Mouse (Mus musculus) kidney, embryonic 16.5 days (tissue): ENCODE results near the gene Cxcl17. TPM values are rescaled to one million over a fixed set of nuclear protein-coding genes. Genes with fewer than 3 reads are reported as not detected.

Source experiments
- ATAC-seq: fragments of 200-750 bp; cut with Nextera tagmentation; 2 replicates; pipeline ENCODE4 v1.8.0; 2017; ENCODE audit warnings: moderate TSS enrichment; ENCODE audit not compliant: low FRiP score, low TSS enrichment
- H3K27ac ChIP-seq: fragments of 300-500 bp; sonication (generic); 2 replicates; pipeline ENCODE4 v1.5.1; 2014; ENCODE audit warnings: low read length
- H3K27me3 ChIP-seq: fragments of 300-500 bp; sonication (generic); 2 replicates; pipeline ENCODE4 v1.6.1; 2014; ENCODE audit warnings: low read length, control low read depth, mixed read lengths; ENCODE audit not compliant: insufficient read depth
- H3K36me3 ChIP-seq: fragments of 300-500 bp; sonication (generic); 2 replicates; pipeline ENCODE4 v1.6.1; 2014; ENCODE audit warnings: low read length, control low read depth, mixed read lengths; ENCODE audit not compliant: insufficient read depth
- H3K4me1 ChIP-seq: fragments of 300-500 bp; sonication (generic); 2 replicates; pipeline ENCODE4 v1.6.1; 2014; ENCODE audit warnings: low read length, control low read depth, mixed read lengths; ENCODE audit not compliant: insufficient read depth
- H3K4me2 ChIP-seq: fragments of 300-500 bp; sonication (generic); replicated peaks from 2 replicates; pipeline ENCODE4 v1.6.1; 2014; ENCODE audit warnings: low read depth, low read length
- H3K4me3 ChIP-seq: fragments of 300-500 bp; sonication (generic); 2 replicates; pipeline ENCODE4 v1.5.1; 2014; ENCODE audit warnings: mild to moderate bottlenecking, low read length
- H3K9ac ChIP-seq: fragments of 300-500 bp; sonication (generic); replicated peaks from 2 replicates; pipeline ENCODE4 v1.6.1; 2014; ENCODE audit warnings: low read length
- H3K9me3 ChIP-seq: fragments of 300-500 bp; sonication (generic); 2 replicates; pipeline ENCODE4 v1.6.1; 2016; ENCODE audit warnings: low read length, control low read depth
- WGBS: fragments of 180-500 bp; shearing (Covaris S2); extraction: QIAGEN DNeasy Blood & Tissue Kit; methylation state at CpG from one replicate; pipeline ENCODE4 v1.1.7; 2014; 5-methylcytosine and 5-hydroxymethylcytosine counted together
- polyA plus RNA-seq: library from polyadenylated mRNA; unstranded; fragments of >200 nt; fragmentation: Nextera tagmentation; extraction: Ambion mirVana; gene quantifications from 2 replicates; pipeline ENCODE4 v1.2.1, GENCODE M21; 2015

Cxcl17 gene
- polyA plus RNA-seq, 1 experiment from 2014 or later, result 0.65 TPM

GRCm38 (mm10) chr7:25358721-25359206 is 53.9 kb downstream of the Cxcl17 start:
- Histone ChIP-seq H3K9me3 (no peaks in the 10 kb centered on the region), H3K4me3 (no peak overlapping the region), H3K4me1 (no peaks in the 10 kb centered on the region), H3K27me3 (no peaks in the 10 kb centered on the region), H3K9ac (no peak overlapping the region), H3K36me3 (peaks cover 45% of the 10 kb centered on the region), H3K4me2 (no peak overlapping the region), H3K27ac (no peak overlapping the region)
- no peak; the same call in 1 of the 2 replicates for ATAC-seq
- WGBS, result 79% methylated on average over 19 of the region's 19 CpGs

Other genes with a start within 250 kb of the Cxcl17 start
- 0.40 and 0.99 TPM in 2 replicates for gene Pou2f2, start 233.2 kb downstream of the Cxcl17 start, polyA plus RNA-seq
- 12.0 and 13.2 TPM in 2 replicates for gene Dedd2, start 192.3 kb downstream of the Cxcl17 start, polyA plus RNA-seq
- 2.7 and 3.0 TPM in 2 replicates for gene Zfp526, start 191.5 kb downstream of the Cxcl17 start, polyA plus RNA-seq
- 9.0 and 9.9 TPM in 2 replicates for gene Gsk3a, start 175.0 kb downstream of the Cxcl17 start, polyA plus RNA-seq
- gene Erf, start 162.1 kb downstream of the Cxcl17 start, polyA plus RNA-seq, result 12.5 and 15.2 TPM in 2 replicates
- gene Cic, start 145.2 kb downstream of the Cxcl17 start, polyA plus RNA-seq, result 28.9 and 30.8 TPM in 2 replicates
- 197 and 199 TPM in 2 replicates for gene Pafah1b3, start 114.9 kb downstream of the Cxcl17 start, polyA plus RNA-seq
- gene Prr19, start 111.5 kb downstream of the Cxcl17 start, polyA plus RNA-seq, result 0.84 and 0.98 TPM in 2 replicates
- gene Tmem145, start 106.8 kb downstream of the Cxcl17 start, polyA plus RNA-seq, result 0.10 and 0.67 TPM in 2 replicates
- 16.9 and 18.2 TPM in 2 replicates for gene Megf8, start 95.7 kb downstream of the Cxcl17 start, polyA plus RNA-seq
- 1.4 TPM in 1 of 2 replicates, not detected in the other for gene Cnfn, start 43.2 kb downstream of the Cxcl17 start, polyA plus RNA-seq
- 11.2 and 11.9 TPM in 2 replicates for gene Lipe, start 14.2 kb downstream of the Cxcl17 start, polyA plus RNA-seq
- gene Ceacam1, start 64.7 kb upstream of the Cxcl17 start, polyA plus RNA-seq, result 4.4 and 4.6 TPM in 2 replicates
- 0.31 TPM in 1 of 2 replicates, not detected in the other for gene Ceacam2, start 127.0 kb upstream of the Cxcl17 start, polyA plus RNA-seq
- 4.5 and 5.5 TPM in 2 replicates for gene Erich4, start 203.0 kb upstream of the Cxcl17 start, polyA plus RNA-seq
- 61.8 and 64.7 TPM in 2 replicates for gene Dmac2, start 206.5 kb upstream of the Cxcl17 start, polyA plus RNA-seq
- gene B3gnt8, start 213.8 kb upstream of the Cxcl17 start, polyA plus RNA-seq, result 14.2 and 15.0 TPM in 2 replicates
- gene Bckdha, start 246.1 kb upstream of the Cxcl17 start, polyA plus RNA-seq, result 90.3 and 91.7 TPM in 2 replicates
- gene Exosc5, start 246.3 kb upstream of the Cxcl17 start, polyA plus RNA-seq, result 90.0 and 92.6 TPM in 2 replicates